Mouse (Mus musculus): ENCODE measurements around the gene Taar9. TPM values are rescaled to one million over a fixed set of nuclear protein-coding genes. Genes with fewer than 3 reads are reported as not detected.
"Not testable (repeated sequence)": the region's sequence is repeated elsewhere in the genome, so short reads cannot be mapped to it uniquely, and the experiment has no call there.

Taar9 gene
- polyA plus RNA-seq, 1 experiment, result not detected

GRCm38 (mm10) chr10:24134071-24134645 lies 24.8 kb upstream of the Taar9 start:
- Histone ChIP-seq H3K27me3 (ENCODE audit: control insufficient read depth, insufficient read depth, low read length) (no peaks in the 10 kb centered on the region), H3K27ac (ENCODE audit: insufficient read depth, low read depth, low read length) (0 out of 2 replicates have a peak overlapping the region, but pooled peaks have one; percentile 8), H3K4me1 (ENCODE audit: control insufficient read depth, insufficient read depth, insufficient read length, low read length) (peaks cover 10% of the 10 kb centered on the region; the same call in 1 of the 2 replicates), H3K36me3 (ENCODE audit: control insufficient read depth, insufficient read depth, low read length) (no peaks in the 10 kb centered on the region), H3K4me3 (ENCODE audit: low read depth, low read length) (no peak overlapping the region)
- 32% methylated on average over 7 of the region's 7 CpGs for WGBS
- TF ChIP-seq CTCF (IDR thresholded peaks at IDR 0.05; ENCODE audit: extremely low read depth, insufficient read length, insufficient replicate concordance, low read depth, low read length) (no peak), POLR2A (IDR thresholded peaks at IDR 0.05; ENCODE audit: low read depth, low read length) (no peak)

- H3K27ac ChIP-seq (ENCODE audit: insufficient read depth, low read depth, low read length), result peak overlapping the region; percentile 35
- TF ChIP-seq CTCF (IDR thresholded peaks at IDR 0.05; ENCODE audit: extremely low read depth, insufficient read length, insufficient replicate concordance, low read depth, low read length) (no peak), POLR2A (IDR thresholded peaks at IDR 0.05; ENCODE audit: low read depth, low read length) (no peak)
- no peaks in the 10 kb centered on the region for H3K36me3 ChIP-seq (ENCODE audit: control insufficient read depth, insufficient read depth, low read length)
- H3K4me3 ChIP-seq (ENCODE audit: low read depth, low read length), result no peak overlapping the region
- WGBS, result 9% methylated on average over 2 of the region's 2 CpGs
- peaks cover 10% of the 10 kb centered on the region; the same call in 1 of the 2 replicates for H3K4me1 ChIP-seq (ENCODE audit: control insufficient read depth, insufficient read depth, insufficient read length, low read length)
- H3K27me3 ChIP-seq (ENCODE audit: control insufficient read depth, insufficient read depth, low read length), result no peaks in the 10 kb centered on the region
These were observed 23.8 kb upstream of the Taar9 start for GRCm38 (mm10) chr10:24133132-24133531.

GRCm38 (mm10) chr10:24132273-24132672 lies 22.9 kb upstream of the Taar9 start:
- H3K4me1 ChIP-seq (ENCODE audit: control insufficient read depth, insufficient read depth, insufficient read length, low read length), result peaks cover 10% of the 10 kb centered on the region; the same call in 1 of the 2 replicates
- peak; percentile 25; the same call in 1 of the 2 replicates for TF ChIP-seq POLR2A (IDR thresholded peaks at IDR 0.05; ENCODE audit: low read depth, low read length)
- TF ChIP-seq CTCF (IDR thresholded peaks at IDR 0.05; ENCODE audit: extremely low read depth, insufficient read length, insufficient replicate concordance, low read depth, low read length), result no peak
- H3K27me3 ChIP-seq (ENCODE audit: control insufficient read depth, insufficient read depth, low read length), result no peaks in the 10 kb centered on the region
- H3K36me3 ChIP-seq (ENCODE audit: control insufficient read depth, insufficient read depth, low read length), result no peaks in the 10 kb centered on the region
- H3K27ac ChIP-seq (ENCODE audit: insufficient read depth, low read depth, low read length), result peak overlapping the region; percentile 99
- H3K4me3 ChIP-seq (ENCODE audit: low read depth, low read length), result no peak overlapping the region
- WGBS, result 18% methylated on average over 5 of the region's 5 CpGs

- Histone ChIP-seq H3K27ac (ENCODE audit: insufficient read depth, low read depth, low read length) (peak overlapping the region; percentile 91), H3K4me3 (ENCODE audit: low read depth, low read length) (peak overlapping the region; percentile 33; the same call in 1 of the 2 replicates), H3K4me1 (ENCODE audit: control insufficient read depth, insufficient read depth, insufficient read length, low read length) (peaks cover 10% of the 10 kb centered on the region; the same call in 1 of the 2 replicates), H3K27me3 (ENCODE audit: control insufficient read depth, insufficient read depth, low read length) (no peaks in the 10 kb centered on the region), H3K36me3 (ENCODE audit: control insufficient read depth, insufficient read depth, low read length) (no peaks in the 10 kb centered on the region)
- 6% methylated on average over 9 of the region's 9 CpGs for WGBS
- TF ChIP-seq POLR2A (IDR thresholded peaks at IDR 0.05; ENCODE audit: low read depth, low read length), result no peak
- TF ChIP-seq CTCF (IDR thresholded peaks at IDR 0.05; ENCODE audit: extremely low read depth, insufficient read length, insufficient replicate concordance, low read depth, low read length), result no peak
These were observed 22.3 kb upstream of the Taar9 start for GRCm38 (mm10) chr10:24131451-24132262.

- Histone ChIP-seq H3K27me3 (ENCODE audit: control insufficient read depth, insufficient read depth, low read length) (no peaks in the 10 kb centered on the region), H3K4me3 (ENCODE audit: low read depth, low read length) (no peak overlapping the region), H3K27ac (ENCODE audit: insufficient read depth, low read depth, low read length) (no peak overlapping the region), H3K36me3 (ENCODE audit: control insufficient read depth, insufficient read depth, low read length) (no peaks in the 10 kb centered on the region), H3K4me1 (ENCODE audit: control insufficient read depth, insufficient read depth, insufficient read length, low read length) (peaks cover 19% of the 10 kb centered on the region)
- WGBS, result 26% methylated on average over 6 of the region's 6 CpGs
- TF ChIP-seq CTCF (IDR thresholded peaks at IDR 0.05; ENCODE audit: extremely low read depth, insufficient read length, insufficient replicate concordance, low read depth, low read length), result no peak
- TF ChIP-seq POLR2A (IDR thresholded peaks at IDR 0.05; ENCODE audit: low read depth, low read length), result no peak
These were observed 1.9 kb upstream of the Taar9 start for GRCm38 (mm10) chr10:24111116-24111778.

GRCm38 (mm10) chr10:24108236-24108635 lies 1.1 kb downstream of the Taar9 start:
- Histone ChIP-seq H3K27ac (ENCODE audit: insufficient read depth, low read depth, low read length) (peak overlapping the region; percentile 83), H3K4me3 (ENCODE audit: low read depth, low read length) (no peak overlapping the region), H3K36me3 (ENCODE audit: control insufficient read depth, insufficient read depth, low read length) (no peaks in the 10 kb centered on the region), H3K4me1 (ENCODE audit: control insufficient read depth, insufficient read depth, insufficient read length, low read length) (peaks cover 20% of the 10 kb centered on the region), H3K27me3 (ENCODE audit: control insufficient read depth, insufficient read depth, low read length) (no peaks in the 10 kb centered on the region)
- no peak for TF ChIP-seq POLR2A (IDR thresholded peaks at IDR 0.05; ENCODE audit: low read depth, low read length)
- 24% methylated on average over 3 of the region's 3 CpGs for WGBS

- Histone ChIP-seq H3K36me3 (ENCODE audit: control insufficient read depth, insufficient read depth, low read length) (no peaks in the 10 kb centered on the region), H3K4me1 (ENCODE audit: control insufficient read depth, insufficient read depth, insufficient read length, low read length) (peaks cover 22% of the 10 kb centered on the region), H3K27ac (ENCODE audit: insufficient read depth, low read depth, low read length) (peak overlapping the region; percentile 82), H3K27me3 (ENCODE audit: control insufficient read depth, insufficient read depth, low read length) (no peaks in the 10 kb centered on the region), H3K4me3 (ENCODE audit: low read depth, low read length) (no peak overlapping the region)
- TF ChIP-seq POLR2A (IDR thresholded peaks at IDR 0.05; ENCODE audit: low read depth, low read length), result no peak
- no peak for TF ChIP-seq CTCF (IDR thresholded peaks at IDR 0.05; ENCODE audit: extremely low read depth, insufficient read length, insufficient replicate concordance, low read depth, low read length)
- 24% methylated on average over 5 of the region's 5 CpGs for WGBS
These were observed 1.6 kb downstream of the Taar9 start for GRCm38 (mm10) chr10:24107747-24108146.

- not testable (repeated sequence) for H3K36me3 ChIP-seq (ENCODE audit: control insufficient read depth, insufficient read depth, low read length); H3K27me3 ChIP-seq (ENCODE audit: control insufficient read depth, insufficient read depth, low read length); H3K27ac ChIP-seq (ENCODE audit: insufficient read depth, low read depth, low read length); H3K4me3 ChIP-seq (ENCODE audit: low read depth, low read length)
- WGBS, result 15% methylated on average over 1 of the region's 1 CpGs
- peaks cover 15% of the 10 kb centered on the region; the same call in 1 of the 2 replicates for H3K4me1 ChIP-seq (ENCODE audit: control insufficient read depth, insufficient read depth, insufficient read length, low read length)
These were observed 6.0 kb downstream of the Taar9 start for GRCm38 (mm10) chr10:24103299-24103698.

- not testable (repeated sequence) for H3K4me3 ChIP-seq (ENCODE audit: low read depth, low read length)
These were observed 7.5 kb downstream of the Taar9 start, which contains the start of gene Taar8c for GRCm38 (mm10) chr10:24101812-24102211. TSS of gene Taar8c (minus strand) at chr10:24101912.

GRCm38 (mm10) chr10:24097010-24097409 lies 12.3 kb downstream of the Taar9 start:
- H3K4me3 ChIP-seq (ENCODE audit: low read depth, low read length); H3K27me3 ChIP-seq (ENCODE audit: control insufficient read depth, insufficient read depth, low read length); H3K27ac ChIP-seq (ENCODE audit: insufficient read depth, low read depth, low read length); H3K4me1 ChIP-seq (ENCODE audit: control insufficient read depth, insufficient read depth, insufficient read length, low read length); H3K36me3 ChIP-seq (ENCODE audit: control insufficient read depth, insufficient read depth, low read length): not testable (repeated sequence)
- 39% methylated on average over 2 of the region's 2 CpGs for WGBS

More at GRCm38 (mm10) chr10:24101812-24102211, 7.5 kb downstream of the Taar9 start, which contains the start of gene Taar8c:
- H3K27ac ChIP-seq (ENCODE audit: insufficient read depth, low read depth, low read length); H3K27me3 ChIP-seq (ENCODE audit: control insufficient read depth, insufficient read depth, low read length); H3K36me3 ChIP-seq (ENCODE audit: control insufficient read depth, insufficient read depth, low read length); H3K4me1 ChIP-seq (ENCODE audit: control insufficient read depth, insufficient read depth, insufficient read length, low read length): not testable (repeated sequence)
- WGBS, result 92% methylated on average over 1 of the region's 3 CpGs

All from small intestine, adult 2 months (tissue).